Mouse (Mus musculus): ENCODE data around the gene Slc36a1. TPM values are rescaled to one million over a fixed set of nuclear protein-coding genes. Genes with fewer than 3 reads are reported as not detected.

Gene Slc36a1
- polyA plus RNA-seq, 1 experiment from 2014 or later = 2.8 TPM

DNA sequence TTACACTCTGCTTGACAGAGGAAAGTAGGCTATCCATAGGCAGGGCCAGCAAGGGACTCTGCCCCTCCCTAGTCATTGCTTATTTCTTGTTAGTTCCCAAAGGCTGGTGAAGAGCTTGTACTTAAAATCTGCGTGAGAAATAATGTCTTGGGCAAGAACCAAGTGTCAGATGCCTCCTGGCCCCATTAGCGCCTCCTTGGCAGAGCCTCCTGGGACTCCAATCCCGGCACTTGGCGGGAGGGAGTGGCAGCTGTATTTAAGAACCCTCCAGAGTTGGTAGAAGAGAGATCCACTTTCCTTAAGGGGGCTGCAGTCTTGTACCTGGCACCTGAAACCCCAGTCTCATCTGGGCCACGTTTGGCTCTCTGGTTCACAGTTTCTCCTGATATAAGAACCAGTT, 10.0 kb downstream of the Slc36a1 start:
- Histone ChIP-seq H3K4me1 (replicated peaks) (peaks cover 10% of the 10 kb centered on the region; the same call in 1 of the 2 replicates), H3K4me2 (replicated peaks) (no peak overlapping the region), H3K27me3 (replicated peaks) (no peaks in the 10 kb centered on the region), H3K27ac (no peak overlapping the region), H3K4me3 (replicated peaks) (no peak overlapping the region), H3K36me3 (0 out of 2 replicates have a peak, but pooled peaks cover 3% of the 10 kb centered on the region), H3K9ac (no peak overlapping the region), H3K9me3 (no peaks in the 10 kb centered on the region)
- WGBS = 85% methylated on average over 5 of the region's 5 CpGs
- ATAC-seq = no peak

DNA sequence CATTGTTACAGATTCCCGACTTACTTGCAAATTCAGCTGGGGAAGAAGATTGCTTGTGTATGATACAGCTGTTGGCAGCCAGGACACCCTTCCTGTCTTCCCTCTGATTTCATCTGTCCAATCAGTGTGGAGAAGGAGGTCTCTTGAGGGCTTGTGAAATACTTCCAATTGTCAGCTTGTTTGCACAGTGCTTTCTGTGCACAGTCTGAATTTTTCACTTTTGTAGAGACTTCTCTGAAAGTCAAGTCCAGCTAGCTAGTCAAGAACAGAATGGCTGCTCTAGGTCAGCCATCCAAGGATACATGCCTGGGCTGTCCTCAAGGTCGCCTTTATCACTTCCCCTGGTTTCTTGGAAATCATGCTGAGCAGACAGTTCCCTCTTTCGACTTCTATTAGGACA, 10.8 kb downstream of the Slc36a1 start:
- 74% methylated on average over 3 of the region's 3 CpGs for WGBS
- H3K4me3 ChIP-seq (replicated peaks) = no peak overlapping the region
- ATAC-seq = no peak
- H3K27ac ChIP-seq = no peak overlapping the region
- H3K4me2 ChIP-seq (replicated peaks) = no peak overlapping the region
- peaks cover 10% of the 10 kb centered on the region; the same call in 1 of the 2 replicates for H3K4me1 ChIP-seq (replicated peaks)
- no peaks in the 10 kb centered on the region for H3K9me3 ChIP-seq
- no peaks in the 10 kb centered on the region for H3K27me3 ChIP-seq (replicated peaks)
- H3K36me3 ChIP-seq = 0 out of 2 replicates have a peak, but pooled peaks cover 5% of the 10 kb centered on the region
- H3K9ac ChIP-seq = no peak overlapping the region

DNA sequence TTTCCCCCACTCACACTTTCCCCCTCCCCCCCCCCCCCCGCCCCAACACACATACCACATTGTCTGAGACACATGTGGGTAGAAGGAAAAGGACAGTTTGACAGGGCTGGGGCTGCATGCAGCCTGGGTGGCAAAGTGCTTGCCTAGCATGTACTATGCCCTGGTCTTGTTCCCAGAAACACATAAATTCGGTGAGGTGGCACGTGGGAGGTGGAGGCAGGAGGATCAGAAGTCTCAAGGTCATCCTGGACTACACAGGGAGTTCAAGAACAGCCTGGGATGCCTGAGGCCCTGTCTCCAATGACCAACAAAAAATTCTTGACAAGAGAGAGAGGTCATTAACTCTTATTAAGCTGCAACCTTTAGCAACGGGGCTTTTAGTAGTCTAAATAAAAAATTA, 11.9 kb downstream of the Slc36a1 start:
- Histone ChIP-seq H3K27me3 (replicated peaks) (no peaks in the 10 kb centered on the region), H3K27ac (no peak overlapping the region), H3K4me2 (replicated peaks) (no peak overlapping the region), H3K9me3 (no peaks in the 10 kb centered on the region), H3K9ac (no peak overlapping the region), H3K4me1 (replicated peaks) (peaks cover 10% of the 10 kb centered on the region; the same call in 1 of the 2 replicates), H3K36me3 (0 out of 2 replicates have a peak, but pooled peaks cover 5% of the 10 kb centered on the region), H3K4me3 (replicated peaks) (no peak overlapping the region)
- no peak for ATAC-seq
- WGBS = 75% methylated on average over 3 of the region's 4 CpGs

DNA sequence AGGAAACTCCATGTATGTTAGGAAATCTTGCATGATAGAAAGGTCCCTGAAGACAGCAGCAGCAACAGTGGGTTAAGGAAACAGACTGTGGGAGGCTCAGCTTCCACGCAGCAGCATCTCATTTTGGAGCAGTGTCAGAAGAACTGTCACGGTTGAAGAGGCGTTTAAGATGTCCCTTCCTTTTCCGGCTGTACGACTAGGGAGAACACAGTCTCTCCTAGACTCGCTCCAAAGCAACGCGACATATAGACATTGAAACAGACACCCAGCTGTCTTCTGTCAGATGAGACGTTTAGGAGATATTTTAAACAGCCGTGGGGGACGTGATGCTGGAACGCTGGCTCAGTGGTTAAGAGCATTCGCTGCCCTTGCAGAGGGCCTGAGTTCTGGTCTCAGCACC, 12.7 kb downstream of the Slc36a1 start:
- ATAC-seq = no peak
- H3K4me3 ChIP-seq (replicated peaks) = no peak overlapping the region
- H3K4me1 ChIP-seq (replicated peaks) = peaks cover 10% of the 10 kb centered on the region; the same call in 1 of the 2 replicates
- 0 out of 2 replicates have a peak, but pooled peaks cover 5% of the 10 kb centered on the region for H3K36me3 ChIP-seq
- no peak overlapping the region for H3K4me2 ChIP-seq (replicated peaks)
- H3K27me3 ChIP-seq (replicated peaks) = no peaks in the 10 kb centered on the region
- no peaks in the 10 kb centered on the region for H3K9me3 ChIP-seq
- no peak overlapping the region for H3K9ac ChIP-seq
- 52% methylated on average over 13 of the region's 13 CpGs for WGBS
- no peak overlapping the region for H3K27ac ChIP-seq

DNA sequence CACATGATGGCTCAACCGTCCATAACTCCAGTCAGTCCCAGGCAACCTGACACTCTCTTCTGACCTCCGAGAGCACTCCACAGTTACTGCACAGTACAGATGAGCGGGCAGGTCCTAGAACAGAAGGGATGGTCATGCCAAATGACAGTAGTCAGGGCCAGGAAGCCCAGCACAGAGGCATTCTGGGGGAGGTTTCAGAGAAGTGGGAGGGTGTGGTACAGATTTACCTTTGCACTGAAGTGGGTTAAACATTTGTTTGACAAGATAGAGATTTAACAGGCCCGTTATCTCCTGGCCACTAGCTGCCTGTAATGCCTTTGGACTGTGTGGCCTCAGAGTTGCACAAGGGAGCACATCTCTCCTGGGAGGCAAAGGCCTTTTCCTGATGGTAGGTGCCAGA, 13.3 kb downstream of the Slc36a1 start:
- Histone ChIP-seq H3K9ac (no peak overlapping the region), H3K36me3 (0 out of 2 replicates have a peak, but pooled peaks cover 5% of the 10 kb centered on the region), H3K4me2 (replicated peaks) (no peak overlapping the region), H3K27me3 (replicated peaks) (no peaks in the 10 kb centered on the region), H3K4me3 (replicated peaks) (no peak overlapping the region), H3K9me3 (no peaks in the 10 kb centered on the region), H3K27ac (no peak overlapping the region), H3K4me1 (replicated peaks) (peaks cover 10% of the 10 kb centered on the region; the same call in 1 of the 2 replicates)
- WGBS = 58% methylated on average over 4 of the region's 4 CpGs
- peak; percentile 70 for ATAC-seq

DNA sequence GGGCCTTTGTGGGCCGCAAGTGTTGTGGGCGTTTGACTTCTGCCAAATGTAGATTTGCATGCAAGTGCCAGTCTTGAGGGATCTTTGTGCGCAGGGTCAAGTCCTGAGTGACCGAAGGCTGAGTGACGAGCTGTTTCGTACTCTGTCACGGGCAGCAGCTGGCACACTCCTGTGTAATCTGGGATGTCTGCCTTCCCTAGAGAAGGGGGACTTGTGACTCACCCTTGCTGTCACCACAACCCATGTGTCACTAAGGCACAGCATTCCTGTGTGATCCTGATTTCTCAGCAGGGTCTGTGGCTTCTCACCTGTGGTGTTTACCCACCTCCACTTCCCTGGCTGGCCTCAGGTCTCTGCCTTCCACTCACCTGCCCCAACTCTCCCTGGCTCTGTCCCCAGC, 13.7 kb downstream of the Slc36a1 start:
- Histone ChIP-seq H3K9me3 (no peaks in the 10 kb centered on the region), H3K27ac (no peak overlapping the region), H3K36me3 (0 out of 2 replicates have a peak, but pooled peaks cover 5% of the 10 kb centered on the region), H3K4me3 (replicated peaks) (no peak overlapping the region), H3K4me2 (replicated peaks) (no peak overlapping the region), H3K4me1 (replicated peaks) (peaks cover 10% of the 10 kb centered on the region; the same call in 1 of the 2 replicates), H3K27me3 (replicated peaks) (no peaks in the 10 kb centered on the region), H3K9ac (no peak overlapping the region)
- no peak for ATAC-seq
- WGBS = 96% methylated on average over 7 of the region's 7 CpGs

DNA sequence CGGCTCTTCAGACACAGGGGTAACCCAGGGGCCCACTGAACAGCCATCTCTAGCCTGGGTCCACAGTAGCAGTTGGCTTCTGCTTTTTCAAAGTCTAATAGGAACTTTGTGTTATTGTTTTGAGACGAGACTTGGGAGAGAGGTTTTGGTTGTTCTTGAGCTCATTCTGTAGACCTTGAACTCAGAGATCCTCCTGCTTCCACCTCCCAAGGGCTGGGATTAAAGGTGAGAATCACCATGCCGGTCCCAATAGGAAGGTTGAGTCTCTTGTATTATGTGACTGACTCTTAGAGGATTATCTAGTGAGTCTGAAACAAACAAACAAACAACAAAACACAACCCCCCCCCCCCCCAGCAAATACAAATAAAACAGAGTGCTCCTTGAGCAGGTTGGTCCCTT, 14.3 kb downstream of the Slc36a1 start:
- no peak overlapping the region for H3K27ac ChIP-seq
- 82% methylated on average over 3 of the region's 3 CpGs for WGBS
- ATAC-seq = no peak
- H3K9ac ChIP-seq = no peak overlapping the region
- no peaks in the 10 kb centered on the region for H3K9me3 ChIP-seq
- H3K36me3 ChIP-seq = 0 out of 2 replicates have a peak, but pooled peaks cover 5% of the 10 kb centered on the region
- H3K4me2 ChIP-seq (replicated peaks) = no peak overlapping the region
- H3K4me1 ChIP-seq (replicated peaks) = peaks cover 10% of the 10 kb centered on the region; the same call in 1 of the 2 replicates
- no peak overlapping the region for H3K4me3 ChIP-seq (replicated peaks)
- H3K27me3 ChIP-seq (replicated peaks) = no peaks in the 10 kb centered on the region

DNA sequence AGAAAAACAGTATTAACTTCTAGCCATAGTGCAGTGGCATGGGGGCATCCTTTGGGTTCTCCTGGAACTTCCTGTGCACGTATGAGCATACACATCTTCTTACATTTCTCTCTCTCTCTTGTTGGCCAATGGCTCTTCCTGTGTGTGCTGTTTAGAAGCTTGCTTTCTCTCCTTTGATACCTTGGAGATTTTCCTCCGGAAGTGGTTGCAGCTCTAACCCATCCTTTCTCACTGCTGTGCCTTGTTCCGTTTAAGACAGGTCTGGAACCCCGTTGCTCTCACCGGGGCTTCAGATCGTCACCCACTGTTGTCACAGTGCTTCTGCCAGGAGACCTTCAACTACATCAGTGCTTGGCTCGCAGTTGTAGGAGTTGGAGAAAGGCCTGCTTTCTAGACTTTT, 17.2 kb downstream of the Slc36a1 start:
- H3K9ac ChIP-seq = no peak overlapping the region
- H3K36me3 ChIP-seq = 0 out of 2 replicates have a peak, but pooled peaks cover 6% of the 10 kb centered on the region
- no peak overlapping the region for H3K4me2 ChIP-seq (replicated peaks)
- ATAC-seq = no peak
- no peak overlapping the region for H3K27ac ChIP-seq
- peaks cover 3% of the 10 kb centered on the region; the same call in 1 of the 2 replicates for H3K4me1 ChIP-seq (replicated peaks)
- no peak overlapping the region for H3K4me3 ChIP-seq (replicated peaks)
- 90% methylated on average over 7 of the region's 7 CpGs for WGBS
- no peaks in the 10 kb centered on the region for H3K27me3 ChIP-seq (replicated peaks)
- H3K9me3 ChIP-seq = no peaks in the 10 kb centered on the region

DNA sequence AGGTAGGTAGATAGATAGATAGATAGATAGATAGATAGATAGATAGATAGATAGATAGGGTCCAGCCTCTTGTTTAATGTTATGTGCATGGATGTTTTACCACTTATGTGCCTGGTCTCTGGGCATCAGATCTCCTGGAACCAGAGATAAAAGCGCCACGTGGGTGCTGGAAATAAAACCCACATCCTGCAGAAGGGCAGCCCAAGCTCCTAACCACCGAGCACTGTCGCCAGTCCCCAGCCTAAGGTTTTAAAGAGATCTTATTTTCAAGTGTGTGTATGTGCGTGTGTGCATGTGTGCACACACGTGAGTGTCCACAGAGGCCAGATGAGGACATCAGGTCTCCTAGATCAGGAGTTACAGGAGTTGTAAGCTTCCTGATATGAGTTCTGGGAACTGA, 26.9 kb downstream of the Slc36a1 start:
- Histone ChIP-seq H3K4me2 (replicated peaks) (no peak overlapping the region), H3K9ac (no peak overlapping the region), H3K4me1 (replicated peaks) (no peaks in the 10 kb centered on the region), H3K27ac (no peak overlapping the region), H3K4me3 (replicated peaks) (no peak overlapping the region), H3K9me3 (no peaks in the 10 kb centered on the region), H3K36me3 (0 out of 2 replicates have a peak, but pooled peaks cover 5% of the 10 kb centered on the region), H3K27me3 (replicated peaks) (no peaks in the 10 kb centered on the region)
- 87% methylated on average over 6 of the region's 6 CpGs for WGBS
- ATAC-seq = no peak

DNA sequence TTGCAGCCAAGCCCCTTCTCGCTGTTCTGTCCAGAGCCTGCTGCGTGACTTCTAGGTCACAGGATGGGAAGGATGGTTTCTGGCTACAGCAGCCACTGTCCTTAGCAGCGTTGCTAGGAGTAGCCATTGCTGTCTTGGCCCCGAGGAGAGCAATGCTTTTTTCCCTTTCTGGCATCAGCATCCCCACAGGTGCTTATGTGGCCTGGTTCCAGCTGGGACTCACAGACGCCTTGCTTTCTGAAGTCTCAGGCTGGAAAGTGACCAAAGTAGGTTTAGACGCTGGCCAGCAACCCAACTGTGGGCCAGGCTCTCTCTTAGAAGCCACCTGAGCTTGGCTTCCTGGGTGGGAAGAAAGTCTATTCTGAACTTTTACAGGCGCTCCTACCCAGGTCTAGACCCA, 30.1 kb downstream of the Slc36a1 start:
- no peak for ATAC-seq
- H3K27me3 ChIP-seq (replicated peaks) = no peaks in the 10 kb centered on the region
- no peaks in the 10 kb centered on the region for H3K4me1 ChIP-seq (replicated peaks)
- no peak overlapping the region for H3K9ac ChIP-seq
- H3K36me3 ChIP-seq = no peaks in the 10 kb centered on the region
- H3K27ac ChIP-seq = no peak overlapping the region
- 84% methylated on average over 7 of the region's 7 CpGs for WGBS
- H3K4me3 ChIP-seq (replicated peaks) = no peak overlapping the region
- no peaks in the 10 kb centered on the region for H3K9me3 ChIP-seq
- no peak overlapping the region for H3K4me2 ChIP-seq (replicated peaks)

DNA sequence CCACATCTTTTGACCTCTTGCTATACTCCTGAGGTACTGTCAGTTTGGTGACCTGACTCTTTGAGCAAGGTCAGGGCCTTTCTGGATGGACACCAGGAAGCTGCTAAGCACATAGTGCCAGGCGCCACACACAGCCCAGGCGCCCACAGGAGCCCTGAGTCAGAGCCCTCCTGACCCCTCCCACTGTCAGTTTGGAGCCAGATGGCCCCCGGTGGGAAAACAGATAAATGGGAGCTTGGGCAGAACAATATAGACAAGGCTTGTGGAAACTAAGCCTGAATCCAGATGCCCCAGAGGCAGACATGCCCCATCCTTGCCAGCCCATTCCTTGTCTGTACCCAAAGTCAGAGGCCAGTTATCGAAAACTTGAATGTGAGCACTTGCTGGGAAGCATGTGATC, 30.6 kb downstream of the Slc36a1 start:
- no peaks in the 10 kb centered on the region for H3K36me3 ChIP-seq
- WGBS = 81% methylated on average over 4 of the region's 4 CpGs
- H3K27me3 ChIP-seq (replicated peaks) = no peaks in the 10 kb centered on the region
- H3K4me1 ChIP-seq (replicated peaks) = no peaks in the 10 kb centered on the region
- no peaks in the 10 kb centered on the region for H3K9me3 ChIP-seq
- ATAC-seq = no peak
- H3K4me3 ChIP-seq (replicated peaks) = no peak overlapping the region
- no peak overlapping the region for H3K4me2 ChIP-seq (replicated peaks)
- H3K27ac ChIP-seq = no peak overlapping the region
- no peak overlapping the region for H3K9ac ChIP-seq

DNA sequence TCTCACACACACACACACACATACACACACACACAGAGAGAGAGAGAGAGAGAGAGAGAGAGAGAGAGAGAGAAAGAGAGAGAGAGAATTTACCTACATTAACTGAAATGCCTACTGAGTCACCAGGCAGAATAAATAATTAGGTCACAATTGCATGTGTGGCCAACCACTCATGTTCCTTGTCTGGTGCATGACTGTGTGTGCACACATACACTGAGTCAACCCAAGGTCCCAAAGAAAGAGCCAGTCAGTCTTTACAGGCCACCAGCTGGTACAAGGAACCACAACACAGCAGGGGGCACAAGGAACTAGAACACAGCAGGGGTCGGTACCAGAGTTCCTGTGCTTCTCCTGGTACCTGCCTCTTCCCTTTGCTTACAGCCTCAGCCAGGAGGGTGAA, 32.7 kb downstream of the Slc36a1 start:
- Histone ChIP-seq H3K4me2 (replicated peaks) (no peak overlapping the region), H3K4me3 (replicated peaks) (no peak overlapping the region), H3K4me1 (replicated peaks) (no peaks in the 10 kb centered on the region), H3K27ac (no peak overlapping the region), H3K27me3 (replicated peaks) (no peaks in the 10 kb centered on the region), H3K9ac (no peak overlapping the region), H3K9me3 (no peaks in the 10 kb centered on the region), H3K36me3 (no peaks in the 10 kb centered on the region)
- 62% methylated on average over 1 of the region's 1 CpGs for WGBS
- no peak for ATAC-seq

DNA sequence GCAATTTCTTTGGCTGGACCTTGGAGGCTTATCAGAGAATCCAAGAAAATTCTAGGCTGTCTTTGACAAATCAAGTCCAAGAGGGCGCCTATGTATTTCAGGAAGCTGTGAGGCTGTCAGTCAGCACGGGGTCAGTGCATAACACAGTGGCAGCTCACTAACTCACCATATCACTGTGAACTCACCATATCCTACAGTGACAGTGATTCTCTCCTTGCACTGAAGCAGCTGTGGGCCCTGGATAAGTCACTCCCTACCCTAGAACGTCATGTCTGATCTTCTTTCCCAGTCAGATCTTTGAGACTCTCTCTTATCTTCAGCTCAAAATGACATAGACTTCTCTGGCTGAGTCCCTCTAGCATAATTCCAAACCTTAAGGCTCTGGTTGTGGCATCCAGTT, 35.3 kb downstream of the Slc36a1 start:
- no peaks in the 10 kb centered on the region for H3K36me3 ChIP-seq
- H3K9me3 ChIP-seq = no peaks in the 10 kb centered on the region
- H3K27ac ChIP-seq = no peak overlapping the region
- no peak overlapping the region for H3K4me2 ChIP-seq (replicated peaks)
- 66% methylated on average over 3 of the region's 3 CpGs for WGBS
- no peak overlapping the region for H3K9ac ChIP-seq
- H3K27me3 ChIP-seq (replicated peaks) = no peaks in the 10 kb centered on the region
- no peaks in the 10 kb centered on the region for H3K4me1 ChIP-seq (replicated peaks)
- H3K4me3 ChIP-seq (replicated peaks) = no peak overlapping the region
- ATAC-seq = no peak
